Mouse (Mus musculus): ENCODE measurements around the gene Itgae.

The Itgae gene

DNA sequence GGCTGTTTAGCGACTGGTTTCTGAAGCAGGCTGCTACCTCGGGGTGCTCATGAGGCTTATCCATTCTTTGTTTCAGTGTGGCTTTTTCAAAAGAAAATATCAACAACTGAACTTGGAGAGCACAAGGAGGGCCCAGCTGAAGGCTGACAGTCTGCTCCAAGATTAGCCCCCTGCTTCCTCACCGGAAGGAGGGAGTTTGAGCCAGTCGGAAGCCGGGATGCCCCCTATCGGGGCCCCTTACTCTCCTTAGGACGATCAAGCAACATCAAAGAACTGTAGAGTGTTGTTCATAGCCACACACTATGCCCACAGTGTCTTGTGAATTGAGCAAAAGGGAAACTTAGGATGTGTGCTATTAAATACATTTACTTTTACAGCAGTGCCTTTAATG, 56.6 kb downstream of the Itgae start:
- DNase-seq (ENCODE audit: low spot score): no peak

DNA sequence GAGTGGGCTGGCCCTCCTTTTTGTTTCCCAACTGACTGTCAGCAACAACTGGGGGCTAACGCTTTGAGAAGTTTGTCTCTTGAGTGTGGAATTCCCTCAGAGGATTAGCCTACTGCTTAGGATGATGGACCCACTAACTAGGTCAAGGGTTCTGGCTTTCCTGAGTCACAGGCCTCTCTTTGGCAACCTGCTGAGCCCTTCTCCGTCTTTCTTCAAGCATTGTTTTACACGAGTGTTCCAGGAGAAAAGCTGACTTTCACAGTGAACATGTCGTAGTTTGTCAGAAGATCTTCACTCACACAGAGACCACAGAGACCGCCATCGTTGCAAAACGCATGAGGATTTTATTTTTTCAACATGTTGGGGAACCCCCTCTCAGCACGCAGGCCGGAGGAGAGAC, 57.8 kb downstream of the Itgae start:
- peak; percentile 65 for DNase-seq (ENCODE audit: low spot score)

DNA sequence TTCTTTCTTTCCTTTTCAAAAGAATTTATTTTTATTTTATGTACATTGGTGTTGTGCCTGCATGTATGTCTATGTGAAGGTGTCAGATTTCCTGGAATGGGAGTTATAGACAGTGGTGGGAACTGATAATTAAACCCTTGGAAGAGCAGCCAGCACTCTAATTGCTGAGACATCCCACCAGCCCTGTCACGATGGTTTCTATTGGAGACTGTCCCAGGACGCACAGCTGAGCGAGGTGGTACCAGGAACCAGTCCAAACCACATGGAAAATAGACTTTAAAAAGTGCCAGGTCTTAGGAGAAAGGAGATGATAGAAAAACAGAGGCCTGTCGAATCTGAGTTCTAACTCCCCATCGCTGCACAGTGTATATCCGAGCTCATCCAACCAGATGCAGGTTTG, 64.7 kb downstream of the Itgae start:
- no peak for DNase-seq (ENCODE audit: low spot score)

GRCm38 (mm10) chr11:73159957-73160810, 69.8 kb downstream of the Itgae start, which contains the start of gene P2rx5:
Gene P2rx5 (plus strand): TSS chr11:73160421.
- no peak for DNase-seq (ENCODE audit: low spot score)

DNA sequence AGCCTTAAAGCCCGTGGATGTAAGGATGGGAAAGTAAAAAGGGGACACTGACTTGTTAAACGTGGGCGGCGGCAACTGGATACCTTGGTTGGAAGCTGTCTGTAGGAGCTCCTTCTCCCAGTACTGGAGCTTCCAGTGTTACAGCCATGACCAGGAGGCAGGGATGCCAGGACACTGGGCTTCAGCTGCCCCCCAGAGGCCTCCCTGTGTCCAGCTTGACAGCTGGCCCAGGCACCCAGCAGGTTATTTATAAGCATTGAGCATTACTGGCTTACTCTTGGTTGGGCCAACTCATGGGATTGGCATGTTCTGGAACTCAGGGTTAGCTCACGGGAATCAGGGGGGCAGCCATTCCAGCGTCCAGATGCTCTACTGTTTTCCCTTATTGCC, 70.4 kb downstream of the Itgae start:
- DNase-seq (ENCODE audit: low spot score): no peak

DNA sequence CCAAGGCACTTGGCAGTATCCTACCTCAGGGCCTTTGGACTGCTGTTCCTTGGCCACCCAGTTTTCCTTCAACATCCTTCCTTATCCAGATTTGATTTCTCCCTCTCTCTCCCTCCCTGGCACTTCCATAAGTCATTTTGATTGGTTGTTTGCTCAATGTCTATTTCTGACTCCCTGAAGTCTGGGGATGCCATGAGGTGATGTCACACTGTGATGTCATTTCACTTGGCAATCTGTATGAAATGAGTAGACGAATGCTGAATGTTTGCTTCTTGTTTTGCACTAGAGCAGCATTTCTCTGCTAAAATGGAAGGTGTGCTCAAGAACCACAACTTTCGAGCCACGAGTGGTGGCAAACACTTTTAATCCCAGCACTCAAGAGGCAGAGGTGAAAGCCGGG, 71.2 kb downstream of the Itgae start:
- DNase-seq (ENCODE audit: low spot score): no peak

- DNase-seq (ENCODE audit: low spot score): no peak
These were observed 71.9 kb downstream of the Itgae start for GRCm38 (mm10) chr11:73162284-73162683.

GRCm38 (mm10) chr11:73168071-73168470, 77.7 kb downstream of the Itgae start:
- no peak for DNase-seq (ENCODE audit: low spot score)

GRCm38 (mm10) chr11:73168576-73168975, 78.2 kb downstream of the Itgae start:
- no peak for DNase-seq (ENCODE audit: low spot score)

- DNase-seq (ENCODE audit: low spot score): peak; percentile 61
These were observed 78.8 kb downstream of the Itgae start for GRCm38 (mm10) chr11:73169231-73169630.

DNA sequence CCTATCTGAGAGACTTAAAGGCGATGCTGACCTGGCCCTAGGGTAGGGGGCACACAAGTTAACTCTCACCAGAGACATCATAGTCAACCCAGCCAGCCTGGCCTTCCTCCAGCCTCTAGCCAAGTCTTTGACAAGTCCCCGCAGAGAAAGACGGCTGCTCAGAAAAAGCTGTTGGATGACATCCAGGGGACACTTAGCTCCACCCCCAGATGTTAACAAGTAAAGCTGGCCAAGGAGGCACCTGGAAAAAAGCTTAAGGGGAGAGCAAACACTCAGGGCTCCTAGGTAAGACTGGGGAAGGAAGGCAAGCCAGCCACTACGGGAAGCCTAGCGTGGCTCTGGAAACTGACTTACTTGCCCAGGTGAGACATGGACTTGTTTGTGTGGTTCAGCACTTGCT, 81.8 kb downstream of the Itgae start:
- DNase-seq (ENCODE audit: low spot score): peak; percentile 53

- DNase-seq (ENCODE audit: low spot score): peak; percentile 86
These were observed 85.2 kb downstream of the Itgae start for GRCm38 (mm10) chr11:73175612-73176011.

DNA sequence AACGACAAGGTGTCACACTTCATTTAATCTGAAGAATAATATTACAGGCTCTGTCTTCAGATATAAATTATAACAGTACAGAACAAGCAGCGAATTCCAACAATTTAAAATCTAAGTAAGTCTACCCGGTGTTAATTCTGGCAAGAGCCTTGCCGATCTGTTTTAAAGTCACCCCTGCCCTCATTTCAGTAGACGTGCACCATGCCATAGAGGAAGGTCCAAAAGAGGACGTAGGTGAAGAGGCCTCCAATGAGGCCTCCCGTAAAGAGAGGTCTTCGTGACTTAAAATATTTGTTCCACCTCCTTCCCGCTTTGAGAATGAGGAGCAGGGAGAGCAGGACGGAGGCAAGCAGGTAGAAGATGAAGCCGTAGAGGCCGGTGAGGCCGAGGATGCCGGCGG, 85.8 kb downstream of the Itgae start:
- peak; percentile 66 for DNase-seq (ENCODE audit: low spot score)

DNA sequence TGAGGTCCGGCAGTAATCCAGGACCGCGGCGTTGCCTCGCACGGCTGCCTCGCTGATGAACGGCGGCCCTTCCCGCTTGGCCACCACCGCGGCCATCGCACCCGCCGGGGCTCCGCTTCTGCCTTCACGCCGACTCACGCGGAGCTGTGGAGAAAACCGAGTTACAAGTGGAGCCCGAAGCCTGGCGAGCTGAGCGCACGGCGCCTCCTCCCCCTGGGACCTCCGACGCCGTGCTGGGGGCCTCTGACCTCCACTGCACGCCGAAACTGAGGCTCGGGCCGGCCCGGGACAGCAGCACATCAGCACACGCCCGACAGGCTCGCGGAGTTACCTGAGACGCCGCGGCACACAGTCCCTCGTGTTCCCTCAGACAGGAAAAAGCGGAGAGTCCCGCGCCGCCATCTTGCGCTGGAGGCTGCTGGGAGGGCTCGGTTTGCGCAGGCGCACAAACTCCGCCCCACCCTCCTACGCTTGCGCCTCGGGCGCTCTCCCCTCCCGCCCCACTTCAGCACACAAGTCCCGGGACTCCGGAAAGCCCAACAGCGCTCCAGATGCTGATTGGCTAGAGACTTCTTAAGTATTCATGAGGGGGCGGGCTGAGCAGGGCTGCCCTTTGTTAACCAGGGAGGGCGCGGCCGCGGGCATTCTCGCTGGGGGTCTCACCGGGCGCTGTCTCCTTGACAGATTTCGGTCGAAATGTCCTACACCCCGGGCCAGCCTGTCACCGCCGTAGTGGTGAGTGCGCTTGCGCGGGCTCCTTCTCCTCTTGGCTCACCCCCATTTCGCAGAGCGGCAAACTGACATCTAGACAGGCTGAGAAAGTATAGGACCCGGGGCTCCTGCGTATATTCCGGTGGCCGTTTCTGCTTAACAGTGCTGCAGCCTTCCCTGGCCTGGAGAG, 86.5 kb downstream of the Itgae start, which contains the start of the genes Emc6 and Tax1bp3:
TSS of gene Emc6 (minus strand) at position 430 of the 901 bp plus-strand sequence.
TSS of gene Tax1bp3 (plus strand) at position 476 of the 901 bp plus-strand sequence.
- DNase-seq (ENCODE audit: low spot score): peak; percentile 98

DNA sequence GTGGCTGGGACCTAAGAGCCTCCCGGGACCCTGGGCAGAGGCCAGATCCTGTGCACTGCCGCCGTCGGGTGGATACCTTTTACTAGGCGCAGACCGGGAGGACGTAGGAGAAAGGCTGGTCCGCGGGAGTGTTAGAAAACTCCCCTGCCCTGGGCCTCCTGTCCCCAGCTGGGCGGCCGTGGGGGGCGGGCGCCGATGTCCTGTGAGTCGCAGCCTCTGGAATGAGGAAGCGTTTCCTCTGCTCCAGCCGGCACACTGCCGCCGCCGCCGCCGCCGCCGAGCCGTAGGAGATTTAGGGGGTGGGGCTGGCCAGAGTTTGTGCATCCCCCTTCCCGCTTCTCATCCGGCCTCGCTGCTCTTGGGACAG, 87.1 kb downstream of the Itgae start:
- peak; percentile 80 for DNase-seq (ENCODE audit: low spot score)

- DNase-seq (ENCODE audit: low spot score): no peak
These were observed 87.5 kb downstream of the Itgae start for GRCm38 (mm10) chr11:73177895-73178294.

DNA sequence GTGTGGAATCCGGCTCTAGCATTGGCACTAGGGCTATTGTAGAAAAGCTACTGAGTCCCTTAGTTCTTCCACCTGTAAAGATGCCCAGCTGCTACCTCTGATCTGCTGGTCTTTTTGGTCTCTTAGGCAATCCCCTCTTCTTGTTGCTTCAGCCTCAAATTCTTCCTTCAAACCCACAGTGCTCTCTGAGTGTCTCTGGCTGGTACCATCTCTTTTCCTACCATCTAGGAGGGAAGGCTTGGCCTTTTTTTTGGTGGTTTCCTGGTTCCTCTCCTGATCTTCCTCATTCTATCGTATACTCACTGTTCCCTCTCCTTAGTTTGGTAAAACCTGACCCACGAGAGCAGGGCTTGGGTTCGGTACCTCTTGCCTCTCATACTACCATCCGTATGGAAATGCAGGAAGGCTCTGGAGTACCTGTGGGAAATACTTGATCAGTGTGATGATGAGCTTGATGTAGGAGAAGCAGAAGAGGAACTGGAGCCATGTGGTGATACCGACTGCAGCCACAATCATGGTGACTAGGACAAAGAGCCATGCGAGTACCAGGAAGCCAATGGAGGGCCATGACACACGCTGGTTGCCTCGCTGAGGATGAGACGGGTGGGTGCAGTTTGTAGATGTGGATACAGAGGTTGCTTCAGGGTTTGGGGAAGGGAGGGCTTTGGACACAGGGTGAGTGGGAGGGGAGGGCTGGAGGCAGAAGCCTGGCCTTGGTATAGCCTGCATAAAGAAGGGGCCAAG, 95.7 kb downstream of the Itgae start:
- DNase-seq (ENCODE audit: low spot score): no peak

DNA sequence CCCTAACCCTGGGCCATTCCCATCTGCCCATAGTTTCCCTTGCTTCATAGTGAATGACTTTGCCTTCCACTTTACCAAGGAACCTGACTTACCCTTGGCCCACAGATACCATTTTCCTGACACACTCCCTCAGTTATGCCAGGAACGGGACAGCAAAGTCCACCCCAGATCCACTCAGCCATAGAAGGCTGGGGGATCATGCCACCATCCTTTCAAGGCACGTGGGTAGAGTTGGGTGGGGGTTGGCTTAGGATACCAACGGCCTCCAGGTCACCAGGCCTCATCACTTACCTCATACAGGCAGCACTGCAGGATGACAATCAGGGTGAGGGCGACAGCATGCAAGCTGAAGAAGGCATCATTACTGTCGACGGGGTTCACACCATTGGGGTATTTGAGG, 96.8 kb downstream of the Itgae start:
- no peak for DNase-seq (ENCODE audit: low spot score)

- DNase-seq (ENCODE audit: low spot score): peak; percentile 44
These were observed 102.7 kb downstream of the Itgae start for GRCm38 (mm10) chr11:73193047-73193446.

DNA sequence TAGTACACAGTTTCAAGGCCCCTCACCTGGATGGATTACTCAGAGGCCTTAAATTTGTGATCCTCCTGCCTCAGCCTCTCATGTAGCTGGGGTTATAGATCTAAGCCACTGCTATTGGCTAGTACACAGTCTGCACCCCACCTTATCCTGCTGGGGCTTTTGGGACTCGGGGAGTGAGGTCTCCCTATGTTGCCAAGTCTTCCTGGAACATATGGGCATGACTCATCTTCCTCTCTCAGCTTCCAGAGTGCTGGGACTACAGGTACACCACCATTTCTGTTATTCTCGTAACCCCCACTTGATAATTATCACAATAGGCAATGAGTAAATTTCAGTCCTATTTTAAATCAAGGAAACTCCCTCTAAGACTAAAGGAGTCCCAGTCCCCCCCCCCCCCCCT, 104.1 kb downstream of the Itgae start:
- no peak for DNase-seq (ENCODE audit: low spot score)

All from adipocyte (in vitro differentiated cells).